Mouse (Mus musculus) skeletal muscle tissue, postnatal 0 days (tissue): Measurements from ENCODE around the gene Rnf4. TPM values are rescaled to one million over a fixed set of nuclear protein-coding genes. Genes with fewer than 3 reads are reported as not detected.

Experiments
- polyA plus RNA-seq: library from polyadenylated mRNA; unstranded; fragments of >200 nt; fragmentation: Nextera tagmentation; extraction: Ambion mirVana; gene quantifications from 2 replicates; pipeline ENCODE4 v1.2.1, GENCODE M21; 2015

Rnf4 gene
- 48.1 and 55.3 TPM in 2 replicates for polyA plus RNA-seq

GRCm38 (mm10) chr5:34336097-34336774 lies at the start of gene Rnf4:
Gene Rnf4 (plus strand): TSS chr5:34336289.

GRCm38 (mm10) chr5:34288154-34288716 lies 47.9 kb upstream of the Rnf4 start, which contains the start of the genes Zfyve28 and Cfap99:
Gene Zfyve28 (minus strand): TSS chr5:34288449.
Gene Cfap99 (plus strand): TSS chr5:34288600.

GRCm38 (mm10) chr5:34369341-34370021 lies 33.4 kb downstream of the Rnf4 start, which contains the start of gene Fam193a:
Gene Fam193a (plus strand): TSS chr5:34369933.

Other genes starting within 250 kb of the Rnf4 start
- 3.9 and 7.0 TPM in 2 replicates for gene Poln, start 166.8 kb upstream of the Rnf4 start, polyA plus RNA-seq
- 8.8 and 12.1 TPM in 2 replicates for gene Haus3, start 166.8 kb upstream of the Rnf4 start, polyA plus RNA-seq
- gene Mxd4, start 148.6 kb upstream of the Rnf4 start, polyA plus RNA-seq, result 23.3 and 24.8 TPM in 2 replicates
- gene Zfyve28, start 47.8 kb upstream of the Rnf4 start, polyA plus RNA-seq, result 0.62 and 0.85 TPM in 2 replicates
- gene Cfap99, start 47.7 kb upstream of the Rnf4 start, polyA plus RNA-seq, result not detected in 2 replicates
- 5.1 and 5.7 TPM in 2 replicates for gene Fam193a, start 33.6 kb downstream of the Rnf4 start, polyA plus RNA-seq
- 9.3 and 10.3 TPM in 2 replicates for gene Tnip2, start 177.7 kb downstream of the Rnf4 start, polyA plus RNA-seq
- gene Sh3bp2, start 189.5 kb downstream of the Rnf4 start, polyA plus RNA-seq, result 3.5 and 4.2 TPM in 2 replicates
- 80.9 and 86.0 TPM in 2 replicates for gene Add1, start 237.4 kb downstream of the Rnf4 start, polyA plus RNA-seq